Mouse (Mus musculus) forebrain, postnatal 0 days (tissue): ENCODE results near the gene Exosc6. TPM values are rescaled to one million over a fixed set of nuclear protein-coding genes. Genes with fewer than 3 reads are reported as not detected.
"Not testable (repeated sequence)": the region's sequence is repeated elsewhere in the genome, so short reads cannot be mapped to it uniquely, and the experiment has no call there.

ENCODE experiments used
- ATAC-seq: fragments of 200-750 bp; cut with Nextera tagmentation; 2 replicates; pipeline ENCODE4 v1.8.0; 2017; ENCODE audit warnings: mild to moderate bottlenecking, moderate library complexity
- DNase-seq: peaks from one replicate; pipeline ENCODE4 v3.0.0-alpha.2; 2015
- H3K27ac ChIP-seq: fragments of 300-500 bp; sonication (generic); 2 replicates; pipeline ENCODE4 v1.5.1; 2014; ENCODE audit warnings: low read depth, mild to moderate bottlenecking, antibody characterized with exemption, low read length, moderate library complexity, mixed read lengths
- H3K27me3 ChIP-seq: fragments of 300-500 bp; sonication (generic); 2 replicates; pipeline ENCODE4 v1.6.1; 2014; ENCODE audit warnings: mild to moderate bottlenecking, low read length, mixed read lengths; ENCODE audit not compliant: insufficient read depth
- H3K36me3 ChIP-seq: fragments of 300-500 bp; sonication (generic); 2 replicates; pipeline ENCODE4 v1.6.1; 2014; ENCODE audit warnings: mild to moderate bottlenecking, moderate library complexity; ENCODE audit not compliant: insufficient read depth
- H3K4me1 ChIP-seq: fragments of 300-500 bp; sonication (generic); 2 replicates; pipeline ENCODE4 v1.6.1; 2014; ENCODE audit warnings: antibody characterized with exemption; ENCODE audit not compliant: insufficient read depth
- H3K4me2 ChIP-seq: fragments of 300-500 bp; sonication (generic); 2 replicates; pipeline ENCODE4 v1.6.1; 2014; ENCODE audit warnings: low read depth, mild to moderate bottlenecking, moderate library complexity
- H3K4me3 ChIP-seq: fragments of 300-500 bp; sonication (generic); 2 replicates; pipeline ENCODE4 v1.5.1; 2014; ENCODE audit warnings: low read depth, low read length, mixed read lengths
- H3K9ac ChIP-seq: fragments of 300-500 bp; sonication (generic); 2 replicates; pipeline ENCODE4 v1.6.1; 2014; ENCODE audit warnings: mild to moderate bottlenecking
- H3K9me3 ChIP-seq: fragments of 300-500 bp; sonication (generic); 2 replicates; pipeline ENCODE4 v1.6.1; 2016; ENCODE audit warnings: low read length
- CTCF ChIP-seq: sonication (generic); IDR thresholded peaks from 2 replicates; pipeline ENCODE4 v1.5.1; 2016; ENCODE audit warnings: antibody characterized with exemption, control low read depth, low read depth
- WGBS: fragments of 180-500 bp; shearing (Covaris S2); extraction: QIAGEN DNeasy Blood & Tissue Kit; methylation state at CpG from one replicate; pipeline ENCODE4 v1.1.7; 2014; 5-methylcytosine and 5-hydroxymethylcytosine counted together
- polyA plus RNA-seq: library from polyadenylated mRNA; unstranded; fragments of >200 nt; fragmentation: Nextera tagmentation; extraction: Ambion mirVana; gene quantifications from 2 replicates; pipeline ENCODE4 v1.2.1, GENCODE M21; 2015
- total RNA-seq: library from RNA; depleted of rRNA; stranded (reverse); fragments of >200 nt; gene quantifications from 2 replicates; pipeline ENCODE4 v1.2.3, GENCODE M21; 2014; rRNA removed

Exosc6 gene
- total RNA-seq (2.8 TPM in 1 of 2 replicates, not detected in the other), polyA plus RNA-seq (not detected in 2 replicates)

DNA sequence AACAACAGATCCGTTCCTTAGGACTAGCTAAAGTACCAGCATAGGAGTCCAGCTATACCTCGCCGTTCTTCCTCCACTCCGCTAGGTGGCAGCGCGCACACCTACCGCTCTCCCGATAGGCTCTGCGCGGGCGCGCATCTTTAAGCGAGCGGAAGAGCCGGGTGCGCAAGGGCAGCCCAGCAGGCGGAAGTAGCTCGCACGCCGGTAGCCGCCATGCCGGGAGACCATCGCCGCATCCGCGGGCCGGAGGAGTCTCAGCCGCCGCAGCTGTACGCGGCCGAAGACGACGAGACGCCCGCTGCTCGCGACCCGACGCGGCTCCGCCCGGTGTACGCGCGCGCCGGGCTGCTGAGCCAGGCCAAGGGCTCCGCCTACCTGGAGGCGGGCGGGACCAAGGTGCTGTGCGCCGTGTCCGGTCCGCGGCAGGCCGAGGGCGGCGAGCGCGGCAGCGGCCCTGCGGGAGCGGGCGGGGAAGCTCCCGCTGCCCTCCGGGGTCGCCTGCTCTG is at the start of gene Exosc6:
Gene Exosc6, plus strand, starts transcription at position 182 of the 506 bp plus-strand sequence.
- peak; percentile 97 for DNase-seq
- H3K9ac ChIP-seq, result peak within 1 kb of the TSS; percentile 65
- no peaks in the 10 kb centered on the region for H3K27me3 ChIP-seq
- peaks cover 49% of the 10 kb centered on the region for H3K36me3 ChIP-seq
- H3K9me3 ChIP-seq, result no peaks in the 10 kb centered on the region
- H3K4me3 ChIP-seq, result peak within 1 kb of the TSS; percentile 93
- 2% methylated on average over 60 of the region's 68 CpGs for WGBS
- H3K4me1 ChIP-seq, result peaks cover 12% of the 10 kb centered on the region
- ATAC-seq, result peak; percentile 99
- peak within 1 kb of the TSS; percentile 70 for H3K27ac ChIP-seq
- H3K4me2 ChIP-seq, result peak within 1 kb of the TSS; percentile 97
- TF ChIP-seq CTCF, result peak; percentile 97

DNA sequence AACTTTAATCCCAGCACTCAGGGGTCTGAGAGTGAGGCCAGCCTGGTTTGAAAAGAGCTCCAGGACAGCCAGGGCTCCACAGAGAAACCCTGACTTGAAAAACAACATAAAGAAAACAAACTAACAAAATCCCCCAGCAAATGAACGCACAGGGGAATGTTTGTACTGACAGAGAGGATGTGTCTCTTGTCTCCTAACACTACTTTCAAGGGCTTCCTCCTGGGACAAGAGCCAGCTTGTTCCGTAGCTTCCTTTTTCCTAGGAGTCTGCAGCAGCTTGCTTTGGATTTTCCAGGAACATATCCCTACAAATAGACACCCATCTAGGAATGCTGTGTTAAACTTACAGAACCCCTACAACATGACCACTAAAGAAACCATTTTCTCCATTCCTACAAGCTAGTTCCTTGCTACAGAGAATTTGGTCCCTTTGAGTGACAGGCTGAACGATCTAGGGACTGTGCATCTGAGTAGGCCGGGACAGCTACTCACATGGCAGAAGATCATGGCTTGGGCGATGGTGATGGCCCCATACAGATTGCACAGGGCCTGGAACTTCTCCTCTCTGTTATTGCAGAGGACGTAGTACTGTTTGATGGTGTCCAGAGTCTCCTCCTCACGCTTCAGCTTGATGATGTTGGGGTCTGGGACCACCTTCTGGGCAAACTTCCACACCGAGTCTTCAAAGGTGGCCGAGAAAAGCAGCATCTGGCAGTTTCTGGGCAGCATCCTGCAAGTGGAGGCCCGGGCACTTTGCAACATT is 45.7 kb upstream of the Exosc6 start:
- not testable (repeated sequence) for H3K9ac ChIP-seq, H3K4me1 ChIP-seq, H3K4me3 ChIP-seq, H3K4me2 ChIP-seq, H3K27me3 ChIP-seq, ATAC-seq, DNase-seq, H3K27ac ChIP-seq, H3K9me3 ChIP-seq
- peaks cover 53% of the 10 kb centered on the region for H3K36me3 ChIP-seq
- 88% methylated on average over 8 of the region's 10 CpGs for WGBS

DNA sequence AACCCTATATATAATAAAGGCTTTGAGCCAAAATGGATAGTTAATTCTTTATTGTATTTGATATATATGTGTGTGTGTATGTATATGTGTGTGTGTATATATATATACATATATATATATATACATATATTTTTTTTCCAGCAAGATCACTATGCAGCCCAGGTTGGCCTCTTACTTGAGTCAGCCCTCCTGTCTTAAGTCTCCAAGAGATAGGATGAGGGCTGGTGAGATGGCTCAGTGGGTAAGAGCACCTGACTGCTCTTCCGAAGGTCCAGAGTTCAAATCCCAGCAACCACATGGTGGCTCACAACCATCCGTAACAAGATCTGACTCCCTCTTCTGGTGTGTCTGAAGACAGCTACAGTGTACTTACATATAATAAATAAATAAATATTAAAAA is 29.5 kb upstream of the Exosc6 start:
- not testable (repeated sequence) for H3K9me3 ChIP-seq, H3K36me3 ChIP-seq, H3K4me1 ChIP-seq, H3K27me3 ChIP-seq, ATAC-seq, H3K9ac ChIP-seq, DNase-seq, H3K4me2 ChIP-seq, H3K4me3 ChIP-seq, H3K27ac ChIP-seq
- WGBS, result 100% methylated on average over 1 of the region's 2 CpGs

GRCm38 (mm10) chr8:111027391-111027937 is 28.7 kb upstream of the Exosc6 start:
- Histone ChIP-seq H3K4me1 (peaks cover 3% of the 10 kb centered on the region; the same call in 1 of the 2 replicates), H3K4me3 (peak overlapping the region; percentile 75), H3K9me3 (no peaks in the 10 kb centered on the region), H3K4me2 (peak overlapping the region; percentile 71), H3K36me3 (no peaks in the 10 kb centered on the region), H3K27ac (peak overlapping the region; percentile 78; the same call in 1 of the 2 replicates), H3K27me3 (no peaks in the 10 kb centered on the region), H3K9ac (peak overlapping the region; percentile 84)
- no peak for TF ChIP-seq CTCF
- ATAC-seq, result peak; percentile 99
- WGBS, result under 1% methylated on average over 31 of the region's 31 CpGs
- DNase-seq, result peak; percentile 86

DNA sequence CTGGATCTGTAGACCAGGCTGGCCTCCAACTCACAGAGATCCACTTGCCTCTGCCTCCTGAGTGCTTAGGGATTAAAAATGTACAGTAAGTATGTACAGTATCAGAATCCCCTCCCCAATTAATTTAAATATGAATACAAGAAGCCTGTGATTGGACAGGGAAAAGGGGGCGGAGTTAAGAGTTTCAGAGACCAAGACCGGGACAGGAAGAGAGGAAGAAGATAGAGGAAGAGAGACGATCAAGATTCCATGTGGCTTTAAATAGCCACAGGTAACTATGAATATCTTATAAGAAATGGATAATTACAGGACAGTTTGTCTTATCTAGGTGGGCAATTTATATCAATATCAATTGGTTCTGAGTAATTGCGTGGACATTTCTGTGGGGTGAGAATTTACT is 26.6 kb upstream of the Exosc6 start:
- Histone ChIP-seq H3K27me3 (no peaks in the 10 kb centered on the region), H3K4me2 (no peak overlapping the region), H3K4me3 (no peak overlapping the region), H3K9ac (no peak overlapping the region), H3K9me3 (no peaks in the 10 kb centered on the region), H3K27ac (no peak overlapping the region), H3K4me1 (peaks cover 4% of the 10 kb centered on the region), H3K36me3 (no peaks in the 10 kb centered on the region)
- ATAC-seq (no peak), DNase-seq (no peak)
- WGBS, result 64% methylated on average over 4 of the region's 4 CpGs
- TF ChIP-seq CTCF, result no peak

DNA sequence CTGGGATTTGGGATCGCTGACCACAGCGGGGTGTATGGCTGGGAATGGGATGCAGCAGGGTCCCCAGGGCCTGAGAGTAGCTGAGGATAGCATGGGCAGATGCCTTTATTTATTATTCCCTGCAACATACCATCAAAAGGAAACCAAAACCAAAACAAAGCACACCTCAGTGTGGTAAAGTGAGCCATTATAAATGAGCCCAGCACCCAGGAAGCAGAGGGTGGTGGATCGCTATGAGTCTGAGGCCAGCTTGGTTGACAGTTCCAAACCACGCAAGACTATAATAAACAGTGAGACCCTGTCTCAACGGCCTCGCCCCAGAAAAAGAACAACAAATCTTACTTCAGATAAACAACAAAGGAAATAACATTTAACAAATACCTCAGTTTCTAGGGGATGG is 26.1 kb upstream of the Exosc6 start:
- H3K36me3 ChIP-seq, result no peaks in the 10 kb centered on the region
- peaks cover 9% of the 10 kb centered on the region for H3K4me1 ChIP-seq
- H3K27ac ChIP-seq, result no peak overlapping the region
- DNase-seq, result no peak
- H3K4me2 ChIP-seq, result no peak overlapping the region
- no peak overlapping the region for H3K9ac ChIP-seq
- WGBS, result 82% methylated on average over 6 of the region's 6 CpGs
- no peak for ATAC-seq
- no peak overlapping the region for H3K4me3 ChIP-seq
- H3K27me3 ChIP-seq, result no peaks in the 10 kb centered on the region
- no peaks in the 10 kb centered on the region for H3K9me3 ChIP-seq
- TF ChIP-seq CTCF, result no peak

DNA sequence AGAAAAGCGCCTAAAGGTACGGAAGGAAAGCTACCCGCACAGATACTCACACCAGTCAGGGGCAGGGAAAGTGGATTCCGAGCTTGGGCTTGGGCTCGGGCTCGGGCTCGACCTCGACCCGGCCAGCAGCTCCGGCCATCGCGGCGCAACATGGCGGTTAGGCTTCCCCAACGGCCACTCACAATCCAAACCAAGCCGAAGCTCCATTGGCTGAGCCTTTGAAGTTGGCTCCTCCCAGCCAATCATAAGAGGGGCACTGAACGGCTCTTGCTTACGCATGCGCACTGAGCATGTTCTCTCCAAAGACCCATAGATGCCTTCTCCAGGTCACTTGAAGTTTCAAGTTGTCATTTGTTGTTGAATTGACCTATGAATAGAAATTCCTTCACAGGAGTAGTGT is 24.6 kb upstream of the Exosc6 start, which contains the start of gene Ddx19b:
Gene Ddx19b, minus strand, starts transcription at position 180 of the 400 bp plus-strand sequence.
- no peak within 1 kb of the TSS for H3K27ac ChIP-seq
- H3K9me3 ChIP-seq, result no peaks in the 10 kb centered on the region
- TF ChIP-seq CTCF, result no peak
- no peak within 1 kb of the TSS for H3K4me3 ChIP-seq
- H3K36me3 ChIP-seq, result peaks cover 2% of the 10 kb centered on the region; the same call in 1 of the 2 replicates
- H3K27me3 ChIP-seq, result no peaks in the 10 kb centered on the region
- ATAC-seq, result no peak
- H3K4me1 ChIP-seq, result peaks cover 12% of the 10 kb centered on the region
- no peak for DNase-seq
- H3K9ac ChIP-seq, result no peak within 1 kb of the TSS
- H3K4me2 ChIP-seq, result no peak within 1 kb of the TSS
- WGBS, result 96% methylated on average over 19 of the region's 19 CpGs
